Mouse (Mus musculus): ENCODE measurements around the gene Crb2. TPM values are rescaled to one million over a fixed set of nuclear protein-coding genes. Genes with fewer than 3 reads are reported as not detected.

Crb2 gene
- total and polyA plus RNA-seq, 3 experiments = not detected

GRCm38 (mm10) chr2:37756220-37756930 lies 19.7 kb upstream of the Crb2 start:
- H3K27ac ChIP-seq (ENCODE audit: control insufficient read depth, low read depth, low read length) = no peak overlapping the region
- H3K9ac ChIP-seq (ENCODE audit: control insufficient read depth, low read depth, low read length, poor library complexity, severe bottlenecking) = no peak overlapping the region
- no peak overlapping the region for H3K4me3 ChIP-seq (ENCODE audit: control insufficient read depth in 1 of 2, insufficient read depth in 1 of 2, low read depth in 2 of 2, low read length in 2 of 2)
- H3K27me3 ChIP-seq (ENCODE audit: control insufficient read depth in 1 of 2, insufficient read depth in 2 of 2, low read length in 2 of 2) = peaks cover 0 to 1% of the 10 kb centered on the region in 2 experiments; a peak in 1 of 4 replicates
- H3K36me3 ChIP-seq (ENCODE audit: control insufficient read depth in 1 of 2, insufficient read depth in 2 of 2, low read length in 2 of 2) = no peaks in the 10 kb centered on the region; a peak in 1 of 4 replicates
- TF ChIP-seq MAFK (IDR thresholded peaks at IDR 0.05; ENCODE audit: borderline replicate concordance, low read depth, low read length) (no peak), BHLHE40 (IDR thresholded peaks at IDR 0.05; ENCODE audit: borderline replicate concordance, low read depth, low read length) (no peak), E2F4 (IDR thresholded peaks at IDR 0.05; ENCODE audit: borderline replicate concordance, low read depth, low read length) (no peak), USF2 (IDR thresholded peaks at IDR 0.05; ENCODE audit: borderline replicate concordance in 1 of 2, insufficient read depth in 1 of 2, low read depth in 1 of 2, low read length in 2 of 2) (no peak), MEF2A (IDR thresholded peaks at IDR 0.05; ENCODE audit: extremely low read depth, insufficient replicate concordance, low read depth, low read length, poor library complexity, severe bottlenecking) (no peak)
- H3K9me3 ChIP-seq (replicated peaks; ENCODE audit: insufficient read depth, low read length) = no peaks in the 10 kb centered on the region
- no peak for DNase-seq (ENCODE audit: low read depth, low spot score)
- H3K79me2 ChIP-seq (ENCODE audit: control insufficient read depth, insufficient read depth, low read length, poor library complexity) = no peaks in the 10 kb centered on the region
- H3K4me1 ChIP-seq (ENCODE audit: control insufficient read depth in 1 of 2, insufficient read depth in 2 of 2, low read length in 2 of 2) = peaks cover 0 to 11% of the 10 kb centered on the region in 2 experiments; a peak in 2 of 4 replicates

- Histone ChIP-seq H3K4me3 (ENCODE audit: control insufficient read depth in 1 of 2, insufficient read depth in 1 of 2, low read depth in 2 of 2, low read length in 2 of 2) (no peak overlapping the region), H3K27ac (ENCODE audit: control insufficient read depth, low read depth, low read length) (no peak overlapping the region), H3K9me3 (replicated peaks; ENCODE audit: insufficient read depth, low read length) (no peaks in the 10 kb centered on the region), H3K4me1 (ENCODE audit: control insufficient read depth in 1 of 2, insufficient read depth in 2 of 2, low read length in 2 of 2) (peaks cover 0 to 11% of the 10 kb centered on the region in 2 experiments; a peak in 2 of 4 replicates), H3K27me3 (ENCODE audit: control insufficient read depth in 1 of 2, insufficient read depth in 2 of 2, low read length in 2 of 2) (peaks cover 0 to 1% of the 10 kb centered on the region in 2 experiments; a peak in 1 of 4 replicates), H3K9ac (ENCODE audit: control insufficient read depth, low read depth, low read length, poor library complexity, severe bottlenecking) (no peak overlapping the region), H3K36me3 (ENCODE audit: control insufficient read depth in 1 of 2, insufficient read depth in 2 of 2, low read length in 2 of 2) (no peaks in the 10 kb centered on the region; a peak in 1 of 4 replicates), H3K79me2 (ENCODE audit: control insufficient read depth, insufficient read depth, low read length, poor library complexity) (no peaks in the 10 kb centered on the region)
- TF ChIP-seq ZC3H11A (IDR thresholded peaks at IDR 0.05; ENCODE audit: low read depth, low read length) = no peak
- no peak for TF ChIP-seq MYB (IDR thresholded peaks at IDR 0.05; ENCODE audit: low read depth, low read length)
- no peak for TF ChIP-seq JUND (IDR thresholded peaks at IDR 0.05; ENCODE audit: low read depth, low read length)
- TF ChIP-seq POLR2AphosphoS5 (IDR thresholded peaks at IDR 0.05; ENCODE audit: borderline replicate concordance, low read depth, low read length) = no peak
- TF ChIP-seq ELF1 (IDR thresholded peaks at IDR 0.05; ENCODE audit: low read depth, low read length) = no peak
- no peak for TF ChIP-seq ZMIZ1 (IDR thresholded peaks at IDR 0.05; ENCODE audit: low read depth, low read length)
- peak; percentile 65 for DNase-seq (ENCODE audit: low read depth, low spot score)
Observed at GRCm38 (mm10) chr2:37757016-37757415, 19.0 kb upstream of the Crb2 start.

GRCm38 (mm10) chr2:37757784-37758183 lies 18.3 kb upstream of the Crb2 start:
- no peak overlapping the region for H3K9ac ChIP-seq (ENCODE audit: control insufficient read depth, low read depth, low read length, poor library complexity, severe bottlenecking)
- H3K9me3 ChIP-seq (replicated peaks; ENCODE audit: insufficient read depth, low read length) = no peaks in the 10 kb centered on the region
- TF ChIP-seq MAX (IDR thresholded peaks at IDR 0.05; ENCODE audit: low read length) = no peak
- no peak for TF ChIP-seq KAT2A (conservative IDR thresholded peaks at IDR 0.05; ENCODE audit: low read depth, low read length)
- TF ChIP-seq POLR2AphosphoS5 (IDR thresholded peaks at IDR 0.05; ENCODE audit: borderline replicate concordance, low read depth, low read length) = no peak
- TF ChIP-seq CTCF (IDR thresholded peaks at IDR 0.05 in 2 of 3, conservative IDR thresholded peaks at IDR 0.05 in 1 of 3; ENCODE audit: control insufficient read depth in 1 of 3, insufficient read depth in 1 of 3, low read depth in 2 of 3, low read length in 3 of 3, poor library complexity in 1 of 3, severe bottlenecking in 1 of 3) = no peak
- no peak for TF ChIP-seq POLR2A (IDR thresholded peaks at IDR 0.05; ENCODE audit: control insufficient read depth in 1 of 2, insufficient read depth in 1 of 2, low read depth in 1 of 2, low read length in 2 of 2, poor library complexity in 1 of 2)
- TF ChIP-seq SIN3A (IDR thresholded peaks at IDR 0.05; ENCODE audit: low read length) = no peak
- no peak for TF ChIP-seq ETS1 (IDR thresholded peaks at IDR 0.05; ENCODE audit: low read depth, low read length)
- no peak for TF ChIP-seq CHD1 (IDR thresholded peaks at IDR 0.05; ENCODE audit: low read depth, low read length)
- TF ChIP-seq POLR2AphosphoS2 (IDR thresholded peaks at IDR 0.05; ENCODE audit: low read length) = no peak
- no peaks in the 10 kb centered on the region; a peak in 1 of 4 replicates for H3K36me3 ChIP-seq (ENCODE audit: control insufficient read depth in 1 of 2, insufficient read depth in 2 of 2, low read length in 2 of 2)
- DNase-seq (ENCODE audit: low read depth, low spot score) = no peak
- peaks cover 0 to 4% of the 10 kb centered on the region in 2 experiments; a peak in 1 of 4 replicates for H3K4me1 ChIP-seq (ENCODE audit: control insufficient read depth in 1 of 2, insufficient read depth in 2 of 2, low read length in 2 of 2)
- H3K4me3 ChIP-seq (ENCODE audit: control insufficient read depth in 1 of 2, insufficient read depth in 1 of 2, low read depth in 2 of 2, low read length in 2 of 2) = no peak overlapping the region
- peaks cover 0 to 1% of the 10 kb centered on the region in 2 experiments; a peak in 1 of 4 replicates for H3K27me3 ChIP-seq (ENCODE audit: control insufficient read depth in 1 of 2, insufficient read depth in 2 of 2, low read length in 2 of 2)
- H3K79me2 ChIP-seq (ENCODE audit: control insufficient read depth, insufficient read depth, low read length, poor library complexity) = no peaks in the 10 kb centered on the region
- no peak overlapping the region for H3K27ac ChIP-seq (ENCODE audit: control insufficient read depth, low read depth, low read length)
